Mouse (Mus musculus): Measurements from ENCODE around the gene Olfr1132. TPM values are rescaled to one million over a fixed set of nuclear protein-coding genes. Genes with fewer than 3 reads are reported as not detected.
"Not testable (repeated sequence)": the region's sequence is repeated elsewhere in the genome, so short reads cannot be mapped to it uniquely, and the experiment has no call there.

The Olfr1132 gene
- not detected in 2 replicates for polyA plus RNA-seq (2014; fragmentation: Nextera tagmentation; extraction: Ambion mirVana)

- Histone ChIP-seq H3K4me1 (replicated peaks; ENCODE audit: control insufficient read depth, insufficient read depth, low read length) (no peaks in the 10 kb centered on the region), H3K27ac (ENCODE audit: low read depth, low read length) (no peak within 1 kb of the TSS), H3K4me3 (ENCODE audit: low read depth, low read length) (no peak within 1 kb of the TSS), H3K4me2 (no peak within 1 kb of the TSS), H3K9me3 (ENCODE audit: control insufficient read depth, low read length) (no peaks in the 10 kb centered on the region), H3K36me3 (ENCODE audit: control insufficient read depth, insufficient read depth, low read length) (no peaks in the 10 kb centered on the region), H3K27me3 (replicated peaks; ENCODE audit: control insufficient read depth, insufficient read depth, low read length) (no peaks in the 10 kb centered on the region), H3K9ac (ENCODE audit: low read depth, low read length) (no peak within 1 kb of the TSS)
- no peak for ATAC-seq (replicated peaks; ENCODE audit: low FRiP score)
- DNase-seq (ENCODE audit: low spot score), result no peak
Measured at GRCm38 (mm10) chr2:87637435-87637834, at the start of gene Olfr1132. Gene Olfr1132 (minus strand): TSS chr2:87637535.

- DNase-seq (ENCODE audit: low spot score) (no peak), ATAC-seq (replicated peaks; ENCODE audit: low FRiP score) (no peak)
- Histone ChIP-seq H3K9ac (ENCODE audit: low read depth, low read length) (no peak within 1 kb of the TSS), H3K4me1 (replicated peaks; ENCODE audit: control insufficient read depth, insufficient read depth, low read length) (no peaks in the 10 kb centered on the region), H3K9me3 (ENCODE audit: control insufficient read depth, low read length) (no peaks in the 10 kb centered on the region), H3K27me3 (replicated peaks; ENCODE audit: control insufficient read depth, insufficient read depth, low read length) (no peaks in the 10 kb centered on the region), H3K27ac (ENCODE audit: low read depth, low read length) (no peak within 1 kb of the TSS), H3K4me3 (ENCODE audit: low read depth, low read length) (no peak within 1 kb of the TSS), H3K36me3 (ENCODE audit: control insufficient read depth, insufficient read depth, low read length) (no peaks in the 10 kb centered on the region), H3K4me2 (no peak within 1 kb of the TSS)
- WGBS, result 12% methylated on average over 1 of the region's 1 CpGs
Measured at GRCm38 (mm10) chr2:87673564-87673963, 36.2 kb upstream of the Olfr1132 start, which contains the start of gene Olfr1135. Gene Olfr1135 (minus strand): TSS chr2:87673664.

- Histone ChIP-seq H3K36me3 (ENCODE audit: control insufficient read depth, insufficient read depth, low read length) (no peaks in the 10 kb centered on the region), H3K27ac (ENCODE audit: low read depth, low read length) (no peak within 1 kb of the TSS), H3K27me3 (replicated peaks; ENCODE audit: control insufficient read depth, insufficient read depth, low read length) (no peaks in the 10 kb centered on the region), H3K4me1 (replicated peaks; ENCODE audit: control insufficient read depth, insufficient read depth, low read length) (no peaks in the 10 kb centered on the region), H3K4me3 (ENCODE audit: low read depth, low read length) (no peak within 1 kb of the TSS), H3K9me3 (ENCODE audit: control insufficient read depth, low read length) (no peaks in the 10 kb centered on the region), H3K9ac (ENCODE audit: low read depth, low read length) (no peak within 1 kb of the TSS), H3K4me2 (no peak within 1 kb of the TSS)
- ATAC-seq (replicated peaks; ENCODE audit: low FRiP score), result no peak
- DNase-seq (ENCODE audit: low spot score), result no peak
- WGBS, result 84% methylated on average over 2 of the region's 2 CpGs
Measured at GRCm38 (mm10) chr2:87658360-87658759, 21.0 kb upstream of the Olfr1132 start, which contains the start of gene Olfr1134. Gene Olfr1134 (minus strand): TSS chr2:87658460.

GRCm38 (mm10) chr2:87647274-87647673, 9.9 kb upstream of the Olfr1132 start, which contains the start of gene Olfr1133:
Gene Olfr1133 (minus strand): TSS chr2:87647374.
- Histone ChIP-seq H3K4me2 (no peak within 1 kb of the TSS), H3K9me3 (ENCODE audit: control insufficient read depth, low read length) (no peaks in the 10 kb centered on the region), H3K36me3 (ENCODE audit: control insufficient read depth, insufficient read depth, low read length) (no peaks in the 10 kb centered on the region), H3K4me3 (ENCODE audit: low read depth, low read length) (no peak within 1 kb of the TSS), H3K4me1 (replicated peaks; ENCODE audit: control insufficient read depth, insufficient read depth, low read length) (no peaks in the 10 kb centered on the region), H3K27ac (ENCODE audit: low read depth, low read length) (no peak within 1 kb of the TSS), H3K27me3 (replicated peaks; ENCODE audit: control insufficient read depth, insufficient read depth, low read length) (no peaks in the 10 kb centered on the region), H3K9ac (ENCODE audit: low read depth, low read length) (no peak within 1 kb of the TSS)
- no peak for DNase-seq (ENCODE audit: low spot score)
- no peak for ATAC-seq (replicated peaks; ENCODE audit: low FRiP score)

GRCm38 (mm10) chr2:87642441-87642840, 5.1 kb upstream of the Olfr1132 start:
- no peaks in the 10 kb centered on the region for H3K36me3 ChIP-seq (ENCODE audit: control insufficient read depth, insufficient read depth, low read length)
- no peak overlapping the region for H3K27ac ChIP-seq (ENCODE audit: low read depth, low read length)
- no peak overlapping the region for H3K4me2 ChIP-seq
- DNase-seq (ENCODE audit: low spot score) (no peak), ATAC-seq (replicated peaks; ENCODE audit: low FRiP score) (no peak)
- no peaks in the 10 kb centered on the region for H3K9me3 ChIP-seq (ENCODE audit: control insufficient read depth, low read length)
- H3K4me3 ChIP-seq (ENCODE audit: low read depth, low read length), result no peak overlapping the region
- H3K27me3 ChIP-seq (replicated peaks; ENCODE audit: control insufficient read depth, insufficient read depth, low read length), result no peaks in the 10 kb centered on the region
- H3K4me1 ChIP-seq (replicated peaks; ENCODE audit: control insufficient read depth, insufficient read depth, low read length), result no peaks in the 10 kb centered on the region
- H3K9ac ChIP-seq (ENCODE audit: low read depth, low read length), result no peak overlapping the region

GRCm38 (mm10) chr2:87626804-87627203, 10.5 kb downstream of the Olfr1132 start, which contains the start of gene Olfr1131:
Gene Olfr1131 (plus strand): TSS chr2:87627104.
- H3K4me2 ChIP-seq, result no peak within 1 kb of the TSS
- H3K27me3 ChIP-seq (replicated peaks; ENCODE audit: control insufficient read depth, insufficient read depth, low read length), result no peaks in the 10 kb centered on the region
- H3K4me3 ChIP-seq (ENCODE audit: low read depth, low read length), result no peak within 1 kb of the TSS
- H3K4me1 ChIP-seq (replicated peaks; ENCODE audit: control insufficient read depth, insufficient read depth, low read length), result no peaks in the 10 kb centered on the region
- no peak within 1 kb of the TSS for H3K27ac ChIP-seq (ENCODE audit: low read depth, low read length)
- no peaks in the 10 kb centered on the region for H3K9me3 ChIP-seq (ENCODE audit: control insufficient read depth, low read length)
- DNase-seq (ENCODE audit: low spot score) (no peak), ATAC-seq (replicated peaks; ENCODE audit: low FRiP score) (no peak)
- no peaks in the 10 kb centered on the region for H3K36me3 ChIP-seq (ENCODE audit: control insufficient read depth, insufficient read depth, low read length)
- WGBS, result 65% methylated on average over 3 of the region's 3 CpGs
- no peak within 1 kb of the TSS for H3K9ac ChIP-seq (ENCODE audit: low read depth, low read length)

GRCm38 (mm10) chr2:87605912-87606311, 31.4 kb downstream of the Olfr1132 start, which contains the start of gene Olfr1130:
Gene Olfr1130 (plus strand): TSS chr2:87606212.
- not testable (repeated sequence) for H3K9me3 ChIP-seq (ENCODE audit: control insufficient read depth, low read length); H3K4me3 ChIP-seq (ENCODE audit: low read depth, low read length); H3K27me3 ChIP-seq (replicated peaks; ENCODE audit: control insufficient read depth, insufficient read depth, low read length); H3K9ac ChIP-seq (ENCODE audit: low read depth, low read length); ATAC-seq (replicated peaks; ENCODE audit: low FRiP score); H3K27ac ChIP-seq (ENCODE audit: low read depth, low read length); H3K4me2 ChIP-seq; H3K36me3 ChIP-seq (ENCODE audit: control insufficient read depth, insufficient read depth, low read length); DNase-seq (ENCODE audit: low spot score); H3K4me1 ChIP-seq (replicated peaks; ENCODE audit: control insufficient read depth, insufficient read depth, low read length)

Other genes with a start within 250 kb of the Olfr1132 start
- gene Olfr1123, start 220.9 kb downstream of the Olfr1132 start, polyA plus RNA-seq (2014; fragmentation: Nextera tagmentation; extraction: Ambion mirVana), result not detected in 2 replicates
- gene Olfr1124, start 207.3 kb downstream of the Olfr1132 start, polyA plus RNA-seq (2014; fragmentation: Nextera tagmentation; extraction: Ambion mirVana), result not detected in 2 replicates
- not detected in 2 replicates for gene Olfr1126, start 183.6 kb downstream of the Olfr1132 start, polyA plus RNA-seq (2014; fragmentation: Nextera tagmentation; extraction: Ambion mirVana)
- gene Pramel7, start 140.4 kb downstream of the Olfr1132 start, polyA plus RNA-seq (2014; fragmentation: Nextera tagmentation; extraction: Ambion mirVana), result not detected in 2 replicates
- not detected in 2 replicates for gene Pramel6, start 131.0 kb downstream of the Olfr1132 start, polyA plus RNA-seq (2014; fragmentation: Nextera tagmentation; extraction: Ambion mirVana)
- not detected in 2 replicates for gene Olfr153, start 105.7 kb downstream of the Olfr1132 start, polyA plus RNA-seq (2014; fragmentation: Nextera tagmentation; extraction: Ambion mirVana)
- not detected in 2 replicates for gene Olfr1128, start 92.0 kb downstream of the Olfr1132 start, polyA plus RNA-seq (2014; fragmentation: Nextera tagmentation; extraction: Ambion mirVana)
- gene Olfr1129, start 63.6 kb downstream of the Olfr1132 start, polyA plus RNA-seq (2014; fragmentation: Nextera tagmentation; extraction: Ambion mirVana), result not detected in 2 replicates
- not detected in 2 replicates for gene Olfr1130, start 31.3 kb downstream of the Olfr1132 start, polyA plus RNA-seq (2014; fragmentation: Nextera tagmentation; extraction: Ambion mirVana)
- gene Olfr1131, start 10.4 kb downstream of the Olfr1132 start, polyA plus RNA-seq (2014; fragmentation: Nextera tagmentation; extraction: Ambion mirVana), result not detected in 2 replicates
- gene Olfr1133, start 9.8 kb upstream of the Olfr1132 start, polyA plus RNA-seq (2014; fragmentation: Nextera tagmentation; extraction: Ambion mirVana), result not detected in 2 replicates
- not detected in 2 replicates for gene Olfr1134, start 20.9 kb upstream of the Olfr1132 start, polyA plus RNA-seq (2014; fragmentation: Nextera tagmentation; extraction: Ambion mirVana)
- gene Olfr1135, start 36.1 kb upstream of the Olfr1132 start, polyA plus RNA-seq (2014; fragmentation: Nextera tagmentation; extraction: Ambion mirVana), result not detected in 2 replicates
- gene Olfr1136, start 56.4 kb upstream of the Olfr1132 start, polyA plus RNA-seq (2014; fragmentation: Nextera tagmentation; extraction: Ambion mirVana), result not detected in 2 replicates
- not detected in 2 replicates for gene Olfr1137, start 75.6 kb upstream of the Olfr1132 start, polyA plus RNA-seq (2014; fragmentation: Nextera tagmentation; extraction: Ambion mirVana)
- gene Olfr1138, start 102.4 kb upstream of the Olfr1132 start, polyA plus RNA-seq (2014; fragmentation: Nextera tagmentation; extraction: Ambion mirVana), result not detected in 2 replicates
- not detected in 2 replicates for gene Olfr1140, start 106.2 kb upstream of the Olfr1132 start, polyA plus RNA-seq (2014; fragmentation: Nextera tagmentation; extraction: Ambion mirVana)
- not detected in 2 replicates for gene Olfr1141, start 116.5 kb upstream of the Olfr1132 start, polyA plus RNA-seq (2014; fragmentation: Nextera tagmentation; extraction: Ambion mirVana)
- not detected in 2 replicates for gene Olfr152, start 141.9 kb upstream of the Olfr1132 start, polyA plus RNA-seq (2014; fragmentation: Nextera tagmentation; extraction: Ambion mirVana)
- not detected in 2 replicates for gene Olfr1143, start 163.1 kb upstream of the Olfr1132 start, polyA plus RNA-seq (2014; fragmentation: Nextera tagmentation; extraction: Ambion mirVana)
- not detected in 2 replicates for gene Olfr1145, start 172.3 kb upstream of the Olfr1132 start, polyA plus RNA-seq (2014; fragmentation: Nextera tagmentation; extraction: Ambion mirVana)
- not detected in 2 replicates for gene Olfr1148, start 193.0 kb upstream of the Olfr1132 start, polyA plus RNA-seq (2014; fragmentation: Nextera tagmentation; extraction: Ambion mirVana)
- not detected in 2 replicates for gene Olfr1150-ps1, start 206.5 kb upstream of the Olfr1132 start, polyA plus RNA-seq (2014; fragmentation: Nextera tagmentation; extraction: Ambion mirVana)
- not detected in 2 replicates for gene Olfr1151, start 218.3 kb upstream of the Olfr1132 start, polyA plus RNA-seq (2014; fragmentation: Nextera tagmentation; extraction: Ambion mirVana)
- not detected in 2 replicates for gene Olfr1152, start 229.0 kb upstream of the Olfr1132 start, polyA plus RNA-seq (2014; fragmentation: Nextera tagmentation; extraction: Ambion mirVana)